Mouse (Mus musculus) cerebellum, adult 2 months (tissue): ENCODE measurements at regions not wholly inside any gene's neighbourhood (a gene's known extent, or its start where the extent isn't known, plus 50 kb on each side); places are given as distances from the start of the nearest gene placed in this dataset.

Experiments used
- CTCF ChIP-seq: fragments of 200-500 bp; IDR thresholded peaks from 2 replicates; pipeline ENCODE4 v1.5.1; 2011; ENCODE audit warnings: low read depth, mild to moderate bottlenecking, control low read depth, low read length, moderate library complexity, borderline replicate concordance; ENCODE audit not compliant: insufficient read depth
- POLR2A ChIP-seq: fragments of 200-500 bp; IDR thresholded peaks from 2 replicates; pipeline ENCODE4 v1.6.1; 2011; ENCODE audit warnings: low read length, control low read depth, borderline replicate concordance; ENCODE audit not compliant: insufficient read depth

DNA sequence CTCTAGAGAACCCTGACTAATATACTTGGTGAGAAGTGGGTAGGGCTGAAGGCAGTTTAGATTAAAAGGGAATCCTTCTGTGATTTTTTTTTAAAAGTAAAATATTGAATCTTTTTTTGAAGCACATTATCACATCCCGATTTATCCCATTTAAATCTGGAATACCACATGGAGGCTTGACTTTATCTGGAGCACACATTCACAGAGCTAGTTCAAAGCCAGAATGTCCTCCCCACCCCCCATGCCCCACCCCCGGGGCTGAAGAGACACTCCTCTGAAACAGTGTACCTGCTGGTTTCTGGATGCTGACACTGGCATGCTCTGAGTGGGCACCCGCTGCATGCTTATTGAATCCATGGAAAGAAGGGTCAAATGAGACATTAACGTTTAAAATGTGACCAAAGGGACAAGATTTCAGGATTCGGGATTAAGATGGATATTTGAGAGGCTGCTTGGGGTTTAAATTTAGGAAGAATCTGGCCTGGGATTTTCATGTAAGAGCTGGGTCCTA, 382.0 kb upstream of the Slc30a5 start:
- TF ChIP-seq CTCF (no peak), POLR2A (no peak)
